Mouse (Mus musculus): ENCODE measurements around the gene Chst3.
"Not testable (repeated sequence)": the region's sequence is repeated elsewhere in the genome, so short reads cannot be mapped to it uniquely, and the experiment has no call there.

The Chst3 gene

GRCm38 (mm10) chr10:60234006-60234405 lies 14.9 kb upstream of the Chst3 start:
- DNase-seq (ENCODE audit: extremely low read depth, low read depth, low spot score), result no peak

- DNase-seq (ENCODE audit: extremely low read depth, low read depth, low spot score), result peak; percentile 83
Observed at GRCm38 (mm10) chr10:60230321-60231088, 11.4 kb upstream of the Chst3 start.

GRCm38 (mm10) chr10:60229113-60229512 lies 10.1 kb upstream of the Chst3 start:
- DNase-seq (ENCODE audit: extremely low read depth, low read depth, low spot score), result no peak

- no peak for DNase-seq (ENCODE audit: extremely low read depth, low read depth, low spot score)
Observed at GRCm38 (mm10) chr10:60227666-60228065, 8.6 kb upstream of the Chst3 start.

- no peak for DNase-seq (ENCODE audit: extremely low read depth, low read depth, low spot score)
Observed at GRCm38 (mm10) chr10:60224601-60225000, 5.5 kb upstream of the Chst3 start.

- not testable (repeated sequence) for DNase-seq (ENCODE audit: extremely low read depth, low read depth, low spot score)
Observed at GRCm38 (mm10) chr10:60221571-60222259, 2.7 kb upstream of the Chst3 start.

GRCm38 (mm10) chr10:60220607-60221006 lies 1.5 kb upstream of the Chst3 start:
- DNase-seq (ENCODE audit: extremely low read depth, low read depth, low spot score), result no peak

- DNase-seq (ENCODE audit: extremely low read depth, low read depth, low spot score), result no peak
Observed at GRCm38 (mm10) chr10:60220042-60220523, 1.0 kb upstream of the Chst3 start.

- no peak for DNase-seq (ENCODE audit: extremely low read depth, low read depth, low spot score)
Observed at GRCm38 (mm10) chr10:60218033-60218590, 948 bp downstream of the Chst3 start.

GRCm38 (mm10) chr10:60216331-60217095 lies 2.5 kb downstream of the Chst3 start:
- DNase-seq (ENCODE audit: extremely low read depth, low read depth, low spot score), result no peak

- DNase-seq (ENCODE audit: extremely low read depth, low read depth, low spot score), result no peak
Observed at GRCm38 (mm10) chr10:60215077-60215960, 3.7 kb downstream of the Chst3 start.

- no peak for DNase-seq (ENCODE audit: extremely low read depth, low read depth, low spot score)
Observed at GRCm38 (mm10) chr10:60212589-60213379, 6.3 kb downstream of the Chst3 start.

- no peak for DNase-seq (ENCODE audit: extremely low read depth, low read depth, low spot score)
Observed at GRCm38 (mm10) chr10:60211501-60212005, 7.5 kb downstream of the Chst3 start.

GRCm38 (mm10) chr10:60210468-60210867 lies 8.6 kb downstream of the Chst3 start:
- DNase-seq (ENCODE audit: extremely low read depth, low read depth, low spot score), result no peak

GRCm38 (mm10) chr10:60209237-60209636 lies 9.8 kb downstream of the Chst3 start:
- DNase-seq (ENCODE audit: extremely low read depth, low read depth, low spot score), result no peak

GRCm38 (mm10) chr10:60207166-60207705 lies 11.8 kb downstream of the Chst3 start:
- no peak for DNase-seq (ENCODE audit: extremely low read depth, low read depth, low spot score)

- no peak for DNase-seq (ENCODE audit: extremely low read depth, low read depth, low spot score)
Observed at GRCm38 (mm10) chr10:60205601-60206241, 13.3 kb downstream of the Chst3 start.

GRCm38 (mm10) chr10:60202785-60203184 lies 16.3 kb downstream of the Chst3 start:
- DNase-seq (ENCODE audit: extremely low read depth, low read depth, low spot score), result no peak
